Comparison of ENCODE assay signal across 18 mouse cellular contexts in genomic region chr7:104279361-104279760, GRCm38 (mm10). TPM values are rescaled to one million over a fixed set of nuclear protein-coding genes. Genes with fewer than 3 reads are reported as not detected.
"Had no signal": no experiment of that assay in that cellular context is flagged by ENCODE, and none has a peak within 500 bp of the region (broad histone marks: within the 10 kb centered on the region; RNA-seq: fewer than 3 reads in every experiment).

No protein-coding gene starts in this region.

RNA-seq across cellular contexts. Expression of gene Trim5, which starts 8.5 kb away (rescaled TPM):
- polyA plus RNA-seq: embryonic facial prominence, embryonic 10.5 days; forebrain, embryonic 11.5 days; forebrain, embryonic 14.5 days had no signal

RNA-seq across cellular contexts. Expression of gene Trim34a, which starts 35.1 kb away (rescaled TPM):
- polyA plus RNA-seq: erythroblast, embryonic 14.5 days had no signal

RNA-seq across cellular contexts. Expression of gene Trim12a, which starts 35.9 kb away (rescaled TPM):
- polyA plus RNA-seq: erythroblast, embryonic 14.5 days had no signal

RNA-seq across cellular contexts. Expression of gene Trim34b, which starts 49.9 kb away (rescaled TPM):
- total RNA-seq: forebrain, postnatal 0 days; gastrocnemius, adult 18-20 months; gastrocnemius, adult 2 months; gastrocnemius, adult 8-10 months; granulocyte monocyte progenitor cell, adult 5-6 weeks had no signal
- polyA plus RNA-seq: cerebellum, adult 2 months; embryonic facial prominence, embryonic 10.5 days; embryonic facial prominence, embryonic 11.5 days; embryonic facial prominence, embryonic 13.5 days; embryonic facial prominence, embryonic 14.5 days; erythroblast, embryonic 14.5 days; forebrain, embryonic 10.5 days; forebrain, embryonic 11.5 days; forebrain, embryonic 12.5 days; forebrain, embryonic 13.5 days; forebrain, embryonic 14.5 days; forebrain, embryonic 15.5 days; forebrain, embryonic 16.5 days; forebrain, postnatal 0 days had no signal
